Mouse (Mus musculus): ENCODE results near the gene Phgdh. TPM values are rescaled to one million over a fixed set of nuclear protein-coding genes. Genes with fewer than 3 reads are reported as not detected.

Phgdh gene
- total RNA-seq (2017), result 357 and 379 TPM in 2 replicates

DNA sequence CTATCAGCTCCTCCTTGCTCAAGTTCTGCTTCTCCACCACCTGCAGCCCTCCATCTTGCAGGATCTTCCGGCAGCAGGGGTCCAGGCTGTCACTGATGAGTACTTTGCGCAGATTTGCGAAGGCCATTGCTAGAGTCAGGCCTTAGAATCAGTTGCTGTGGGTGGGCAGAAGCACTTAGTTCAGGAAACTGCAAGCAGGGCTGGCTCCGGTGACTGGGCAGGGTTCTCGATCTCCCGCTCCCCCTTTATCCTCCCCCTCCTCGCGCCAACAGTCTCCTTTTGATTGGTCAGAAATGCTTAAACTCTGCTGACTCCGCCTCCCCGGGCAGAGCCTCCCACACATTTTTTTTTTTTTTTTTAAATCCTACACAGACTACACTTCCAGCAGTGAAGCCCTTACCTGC, at the start of gene Phgdh:
Gene Phgdh, minus strand, starts transcription at position 285 of the 404 bp plus-strand sequence.
- ATAC-seq (replicated peaks; ENCODE audit: low read depth, poor library complexity, severe bottlenecking), result peak; percentile 66

- ATAC-seq (replicated peaks; ENCODE audit: low read depth, poor library complexity, severe bottlenecking), result no peak
These were observed 49.5 kb upstream of the Phgdh start for GRCm38 (mm10) chr3:98389305-98389704.

GRCm38 (mm10) chr3:98387756-98388155, 48.0 kb upstream of the Phgdh start:
- ATAC-seq (replicated peaks; ENCODE audit: low read depth, poor library complexity, severe bottlenecking), result no peak

DNA sequence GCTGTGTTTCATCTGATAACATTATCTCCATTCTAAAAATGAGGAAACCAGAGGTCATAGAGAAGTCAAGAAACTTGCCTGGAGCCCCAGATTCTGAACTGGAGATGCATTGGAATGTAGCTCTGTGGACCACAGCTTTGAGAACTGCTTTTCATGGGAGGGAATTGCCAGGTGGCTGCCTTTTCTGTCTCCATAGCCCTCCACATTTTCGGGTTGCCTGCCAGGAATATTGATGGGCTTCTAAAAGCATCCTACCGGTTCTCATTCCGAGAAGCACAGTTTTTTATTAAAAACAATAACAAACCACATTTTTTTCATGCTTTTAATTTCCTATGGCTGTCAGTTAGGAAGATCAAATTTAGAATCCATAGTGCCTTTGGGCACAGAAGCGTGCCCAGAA, 47.3 kb upstream of the Phgdh start:
- ATAC-seq (replicated peaks; ENCODE audit: low read depth, poor library complexity, severe bottlenecking), result no peak

GRCm38 (mm10) chr3:98383024-98383790, 43.4 kb upstream of the Phgdh start:
- ATAC-seq (replicated peaks; ENCODE audit: low read depth, poor library complexity, severe bottlenecking), result no peak

GRCm38 (mm10) chr3:98382246-98382939, 42.6 kb upstream of the Phgdh start, which contains the start of gene Zfp697:
Gene Zfp697, plus strand, starts transcription at chr3:98382461.
- peak; percentile 66 for ATAC-seq (replicated peaks; ENCODE audit: low read depth, poor library complexity, severe bottlenecking)

DNA sequence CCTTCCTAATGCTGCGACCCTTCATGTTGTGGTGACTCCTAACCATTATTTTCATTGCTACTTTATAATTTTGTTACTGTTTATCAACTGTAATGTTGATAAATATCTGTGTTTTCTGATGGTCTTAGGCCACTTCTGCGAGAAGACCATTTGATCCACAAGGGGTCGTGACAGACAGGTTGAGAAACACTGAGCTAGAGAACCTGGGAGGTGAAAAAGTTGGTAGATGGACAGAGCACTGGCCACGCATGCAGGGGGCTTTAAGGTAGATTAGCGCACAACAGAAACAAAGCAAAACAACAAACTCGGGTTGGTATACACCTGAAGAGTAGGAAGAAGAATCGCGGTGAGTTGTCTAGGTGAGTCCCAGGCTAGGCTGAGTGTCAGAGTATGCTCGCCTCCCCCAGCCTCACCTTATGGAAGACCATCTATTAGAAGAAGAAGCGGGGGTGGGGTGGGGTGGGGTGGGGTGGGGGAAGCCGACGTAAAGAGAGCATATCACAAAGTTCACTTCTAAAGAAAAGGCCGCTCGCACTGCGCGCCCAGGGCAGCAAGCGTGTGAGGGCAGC, 42.0 kb upstream of the Phgdh start:
- no peak for ATAC-seq (replicated peaks; ENCODE audit: low read depth, poor library complexity, severe bottlenecking)

DNA sequence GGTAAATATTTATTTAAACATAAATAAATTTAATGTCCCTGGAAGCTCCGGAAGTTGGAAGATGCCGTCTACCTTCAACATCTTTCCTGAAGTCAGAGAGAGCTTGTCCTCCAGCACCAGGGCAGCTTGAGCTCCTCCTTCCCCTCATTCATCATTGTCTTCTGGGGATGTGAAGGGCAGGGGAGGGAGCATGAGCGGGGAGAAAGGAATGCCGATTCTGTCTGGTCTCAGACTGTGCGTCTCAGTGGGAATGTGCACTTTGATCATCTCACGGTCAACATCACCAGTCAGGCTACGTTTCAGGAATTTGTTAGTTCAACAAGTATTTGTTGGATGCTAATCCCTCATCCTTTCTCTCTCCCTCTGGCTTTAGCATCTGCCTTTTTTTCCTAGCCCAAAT, 39.4 kb upstream of the Phgdh start:
- ATAC-seq (replicated peaks; ENCODE audit: low read depth, poor library complexity, severe bottlenecking), result no peak

GRCm38 (mm10) chr3:98378267-98378666, 38.5 kb upstream of the Phgdh start:
- no peak for ATAC-seq (replicated peaks; ENCODE audit: low read depth, poor library complexity, severe bottlenecking)

- ATAC-seq (replicated peaks; ENCODE audit: low read depth, poor library complexity, severe bottlenecking), result no peak
These were observed 35.2 kb upstream of the Phgdh start for GRCm38 (mm10) chr3:98374980-98375379.

DNA sequence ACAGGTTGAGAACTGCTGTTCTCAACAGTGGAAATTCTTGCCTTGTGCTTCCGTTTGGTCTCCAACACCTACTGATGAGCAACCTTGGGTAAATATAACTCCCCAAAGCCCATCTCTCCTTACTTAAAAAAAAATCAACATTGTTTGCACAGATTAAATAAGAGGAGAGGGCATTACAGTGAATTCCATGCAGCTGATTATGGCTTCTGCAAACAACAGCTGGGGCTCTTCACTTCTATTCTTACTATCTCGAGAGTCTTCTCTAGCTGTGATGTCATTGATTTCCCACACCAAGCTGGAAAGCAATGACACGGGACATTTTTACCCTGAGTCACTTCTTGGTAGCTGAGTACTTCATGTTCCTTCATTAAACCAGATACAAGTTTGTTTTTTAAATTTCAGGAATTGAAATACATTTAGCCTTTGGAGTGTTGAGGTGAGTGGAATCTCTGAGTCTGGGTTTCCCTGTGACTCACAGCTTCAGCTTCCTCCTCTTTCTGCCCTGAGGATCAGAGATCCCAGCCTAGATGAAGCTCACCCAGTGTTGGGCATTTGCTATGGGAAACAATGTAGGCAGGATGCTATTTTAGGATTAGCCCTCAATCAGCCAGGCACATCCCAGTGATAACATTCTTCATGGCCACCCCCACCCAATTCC, 34.4 kb upstream of the Phgdh start:
- ATAC-seq (replicated peaks; ENCODE audit: low read depth, poor library complexity, severe bottlenecking), result no peak

GRCm38 (mm10) chr3:98368776-98369175, 29.0 kb upstream of the Phgdh start:
- no peak for ATAC-seq (replicated peaks; ENCODE audit: low read depth, poor library complexity, severe bottlenecking)

DNA sequence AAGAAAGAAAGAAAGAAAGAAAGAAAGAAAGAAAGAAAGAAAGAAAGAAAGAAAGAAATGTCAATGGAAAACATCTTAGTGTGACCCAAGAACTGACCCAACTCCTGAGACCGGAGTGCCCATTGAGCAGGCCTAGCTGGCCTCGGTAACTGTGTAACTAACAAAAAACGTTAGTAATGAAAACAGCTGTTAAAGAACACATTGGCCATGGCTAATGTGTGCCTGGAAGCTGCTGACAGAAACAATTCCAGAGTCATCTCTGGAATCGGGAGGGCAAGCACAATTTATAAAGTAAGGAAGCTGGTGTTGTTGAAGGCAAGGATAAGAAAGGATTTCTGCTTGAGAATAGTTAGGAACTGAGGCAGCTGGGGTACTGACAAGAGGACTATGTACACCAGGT, 28.5 kb upstream of the Phgdh start:
- ATAC-seq (replicated peaks; ENCODE audit: low read depth, poor library complexity, severe bottlenecking), result no peak

DNA sequence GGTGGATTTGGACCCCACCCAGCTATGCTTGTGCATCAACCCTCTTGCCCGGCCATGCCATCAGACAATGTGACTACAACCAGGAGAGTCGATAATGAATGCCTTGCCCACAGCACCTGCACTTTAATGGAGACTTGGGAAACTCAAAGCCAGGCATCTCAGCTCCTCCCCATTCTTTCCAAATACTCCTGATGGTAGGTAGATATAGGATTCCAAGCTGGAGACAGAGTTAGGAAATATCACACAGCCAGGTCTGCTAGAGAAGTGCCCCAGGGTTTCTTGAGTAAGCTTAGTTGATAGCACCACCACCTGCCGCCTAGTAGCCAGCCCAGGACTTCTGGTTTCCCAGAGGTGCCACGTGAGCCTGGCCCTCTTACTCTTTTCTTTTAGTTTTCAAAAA, 27.0 kb upstream of the Phgdh start:
- no peak for ATAC-seq (replicated peaks; ENCODE audit: low read depth, poor library complexity, severe bottlenecking)

- ATAC-seq (replicated peaks; ENCODE audit: low read depth, poor library complexity, severe bottlenecking), result no peak
These were observed 26.3 kb upstream of the Phgdh start for GRCm38 (mm10) chr3:98366086-98366485.

GRCm38 (mm10) chr3:98362753-98363152, 23.0 kb upstream of the Phgdh start:
- ATAC-seq (replicated peaks; ENCODE audit: low read depth, poor library complexity, severe bottlenecking), result peak; percentile 80

DNA sequence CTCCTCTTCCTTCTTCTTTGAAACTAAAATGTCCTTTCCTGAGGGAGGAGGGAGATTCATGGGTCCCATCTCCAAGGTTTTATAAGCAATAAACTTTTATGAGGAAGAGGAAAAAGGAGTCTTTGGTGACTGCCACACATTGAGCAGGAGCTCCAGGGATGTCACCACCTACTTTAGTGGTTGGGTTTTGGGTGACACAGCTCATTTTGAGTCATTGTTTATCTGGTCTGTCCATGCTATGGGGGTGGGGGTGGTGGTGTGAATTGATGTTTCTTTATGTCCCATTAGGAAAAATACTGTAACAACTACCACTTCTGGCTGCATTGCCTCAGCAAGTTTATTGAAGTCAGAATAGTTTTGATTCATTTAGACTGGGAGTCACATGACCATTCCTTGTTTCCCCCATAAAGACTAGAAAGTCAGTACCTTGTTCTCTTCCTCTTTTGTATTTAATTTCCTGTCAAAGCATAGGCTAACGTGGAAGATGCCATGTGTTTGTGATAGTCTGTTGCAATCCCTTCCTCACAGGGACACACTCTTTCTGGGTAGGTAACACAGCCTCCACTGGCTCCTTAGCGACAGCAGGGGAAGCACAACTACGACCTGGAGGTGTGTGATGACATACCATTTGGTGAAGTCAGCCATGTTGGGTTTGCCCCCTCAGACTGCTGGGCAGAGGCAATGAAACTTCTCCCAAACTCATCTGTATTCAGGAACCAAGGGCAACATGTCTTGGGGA, 17.0 kb upstream of the Phgdh start:
- peak; percentile 66 for ATAC-seq (replicated peaks; ENCODE audit: low read depth, poor library complexity, severe bottlenecking)

GRCm38 (mm10) chr3:98356026-98356365, 16.2 kb upstream of the Phgdh start:
- no peak for ATAC-seq (replicated peaks; ENCODE audit: low read depth, poor library complexity, severe bottlenecking)

GRCm38 (mm10) chr3:98355344-98356025, 15.7 kb upstream of the Phgdh start:
- no peak for ATAC-seq (replicated peaks; ENCODE audit: low read depth, poor library complexity, severe bottlenecking)

- peak; percentile 26 for ATAC-seq (replicated peaks; ENCODE audit: low read depth, poor library complexity, severe bottlenecking)
These were observed 14.1 kb upstream of the Phgdh start for GRCm38 (mm10) chr3:98353892-98354291.

Data from common myeloid progenitor, adult 5-6 weeks (primary cell).